Mouse (Mus musculus) gastrocnemius, postnatal 25 days (tissue): Measurements from ENCODE around the gene Abl2. TPM values are rescaled to one million over a fixed set of nuclear protein-coding genes. Genes with fewer than 3 reads are reported as not detected.

ENCODE experiments used
- DNase-seq: peaks from one replicate; pipeline ENCODE4 v3.0.0; 2022
- total RNA-seq, 2 experiments: library from RNA; stranded (reverse); gene quantifications; 1 replicate in 1 of 2; 2 replicates in 1 of 2; pipeline ENCODE4 v1.2.3; 2021

Abl2 gene
- total RNA-seq, 2 experiments from 2014 or later = 15.6 to 17.3 TPM

DNA sequence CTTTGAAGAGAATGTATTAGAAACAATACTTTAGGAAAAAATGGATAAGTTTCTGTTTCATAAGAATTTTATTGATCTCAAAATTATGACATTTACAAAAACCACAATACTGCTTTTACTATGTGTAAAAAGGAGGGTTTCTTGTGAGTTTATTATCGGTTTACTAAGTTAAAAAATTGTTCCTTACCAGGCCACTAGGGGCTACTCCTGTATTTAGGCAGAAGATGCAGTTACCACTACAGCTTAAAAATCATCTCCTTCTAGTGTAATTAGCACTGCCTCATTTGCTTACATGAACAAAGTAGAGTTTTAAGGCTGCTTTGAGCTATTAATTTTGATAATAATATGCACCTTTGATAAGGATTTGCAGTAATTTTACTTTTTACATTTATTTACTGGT, 25.6 kb downstream of the Abl2 start:
- no peak for DNase-seq

- DNase-seq = no peak
These were observed 26.9 kb downstream of the Abl2 start for GRCm38 (mm10) chr1:156585512-156585911.

DNA sequence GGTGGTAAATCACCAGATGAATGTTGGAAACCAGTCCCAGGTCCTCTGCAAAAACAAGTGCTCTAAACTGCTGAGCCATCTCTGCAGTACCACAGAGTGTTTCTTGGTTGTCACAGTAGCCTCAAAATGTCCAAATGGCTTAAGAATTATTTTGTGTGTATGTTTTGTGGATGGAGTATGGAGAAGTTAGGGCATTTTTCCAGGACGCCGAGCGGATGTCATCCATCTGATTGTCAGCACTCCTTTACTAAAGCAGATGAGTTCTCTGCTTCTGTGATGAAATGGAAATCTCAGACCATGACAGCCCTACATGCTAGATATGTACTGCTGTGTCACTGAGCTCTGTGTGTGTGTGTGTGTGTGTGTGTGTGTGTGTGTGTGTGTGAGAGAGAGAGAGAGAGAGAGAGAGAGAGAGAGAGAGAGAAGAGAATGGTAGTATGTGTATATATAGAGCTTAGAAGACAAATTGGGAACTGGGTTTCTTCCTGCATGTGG, 31.3 kb downstream of the Abl2 start:
- no peak for DNase-seq

GRCm38 (mm10) chr1:156590357-156590756, 31.8 kb downstream of the Abl2 start:
- no peak for DNase-seq

DNA sequence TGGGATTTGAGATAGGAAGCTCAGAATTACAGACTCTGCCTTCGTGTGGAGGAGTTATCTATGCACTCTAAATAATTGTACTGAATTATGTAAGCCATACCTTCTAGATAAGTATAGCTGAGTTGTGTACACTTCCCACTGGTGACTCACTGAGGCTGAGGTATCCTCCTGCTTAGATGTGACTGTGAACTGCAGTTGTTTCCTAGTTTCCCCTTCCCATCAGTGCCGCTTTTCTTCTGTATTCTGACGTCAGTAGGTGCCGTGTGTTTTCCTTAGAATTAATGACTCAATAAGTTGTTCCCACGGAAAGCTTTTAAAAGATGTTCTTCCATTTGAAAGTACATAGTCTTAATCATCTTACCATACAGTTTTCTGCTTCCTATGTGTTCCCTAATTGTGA, 34.7 kb downstream of the Abl2 start:
- no peak for DNase-seq

- DNase-seq = no peak
These were observed 38.5 kb downstream of the Abl2 start for GRCm38 (mm10) chr1:156597089-156597488.

DNA sequence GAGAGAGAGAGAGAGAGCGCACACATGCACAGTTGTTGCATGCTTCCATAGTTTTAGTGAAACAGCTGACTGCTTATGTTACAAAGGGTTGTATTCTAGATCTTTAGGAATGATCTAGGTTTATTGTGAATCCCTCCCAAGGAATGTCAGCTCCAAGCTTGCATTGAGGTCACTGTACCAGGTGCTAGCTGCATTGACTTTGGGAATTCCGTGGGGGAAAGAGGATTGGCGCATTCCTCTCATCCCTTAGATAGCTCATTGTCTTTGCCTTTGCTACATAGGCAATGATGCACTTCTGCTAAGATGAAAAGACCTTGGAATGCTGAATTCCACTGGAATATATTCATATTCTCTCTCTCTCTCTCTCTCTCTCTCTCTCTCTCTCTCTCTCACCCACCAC, 44.0 kb downstream of the Abl2 start:
- no peak for DNase-seq

DNA sequence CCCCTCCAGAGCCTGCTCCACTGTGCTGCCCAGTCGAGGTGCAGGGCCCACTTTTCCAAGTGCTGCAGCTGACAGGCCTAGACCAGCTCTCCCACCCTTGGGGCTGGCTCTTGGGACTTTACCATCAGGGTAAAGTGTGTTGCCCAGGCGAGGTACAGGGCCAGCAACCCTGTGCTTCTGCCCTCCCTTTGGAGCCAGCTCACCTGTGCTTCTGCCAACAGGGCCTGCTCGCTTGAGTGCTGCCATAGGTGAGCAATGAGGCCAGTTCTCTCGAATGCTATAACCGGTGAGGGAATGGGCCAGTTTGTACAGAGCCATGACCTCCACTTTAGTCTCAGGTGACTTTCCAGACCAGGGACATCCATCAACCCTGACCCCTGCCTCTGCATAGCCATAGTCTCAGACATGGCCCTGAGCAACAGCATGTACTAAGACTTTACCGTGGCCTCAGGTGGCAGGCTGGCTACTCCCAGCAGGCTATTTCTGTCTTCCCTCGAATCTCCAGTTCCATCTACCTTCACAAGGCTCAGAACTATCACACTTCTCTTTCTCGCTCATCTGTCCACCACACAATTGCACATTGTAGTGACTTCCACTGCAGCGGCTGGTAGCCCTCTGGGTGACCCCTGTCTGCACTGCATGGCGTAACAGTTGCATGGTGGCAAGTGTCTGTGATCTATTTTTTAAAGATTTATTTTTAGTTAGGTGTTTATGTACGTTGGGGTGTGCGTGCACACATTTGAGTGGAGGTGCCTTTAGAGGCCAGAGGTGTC, 46.7 kb downstream of the Abl2 start:
- DNase-seq = peak; percentile 15

GRCm38 (mm10) chr1:156605940-156606339, 47.4 kb downstream of the Abl2 start:
- no peak for DNase-seq

DNA sequence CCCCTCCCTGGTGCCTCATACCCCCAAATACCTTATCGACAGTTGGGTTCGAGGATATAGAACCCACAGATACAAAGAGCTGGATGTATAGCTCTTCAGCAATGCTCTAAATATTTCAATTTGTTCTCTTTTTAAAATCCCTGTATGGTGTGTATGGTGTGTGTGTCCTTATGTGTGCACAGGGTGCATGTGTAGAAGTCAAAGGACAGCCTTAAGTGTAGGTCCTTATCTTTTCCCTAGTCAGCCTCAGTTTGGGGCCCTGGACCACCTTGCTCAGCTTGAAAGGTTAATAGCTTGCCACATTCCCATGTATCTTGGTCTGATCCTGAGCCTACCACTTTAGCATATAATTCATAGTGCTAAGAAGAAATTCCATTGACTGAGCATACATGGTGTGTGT, 49.9 kb downstream of the Abl2 start:
- DNase-seq = no peak

- DNase-seq = no peak
These were observed 51.7 kb downstream of the Abl2 start for GRCm38 (mm10) chr1:156610257-156610656.

DNA sequence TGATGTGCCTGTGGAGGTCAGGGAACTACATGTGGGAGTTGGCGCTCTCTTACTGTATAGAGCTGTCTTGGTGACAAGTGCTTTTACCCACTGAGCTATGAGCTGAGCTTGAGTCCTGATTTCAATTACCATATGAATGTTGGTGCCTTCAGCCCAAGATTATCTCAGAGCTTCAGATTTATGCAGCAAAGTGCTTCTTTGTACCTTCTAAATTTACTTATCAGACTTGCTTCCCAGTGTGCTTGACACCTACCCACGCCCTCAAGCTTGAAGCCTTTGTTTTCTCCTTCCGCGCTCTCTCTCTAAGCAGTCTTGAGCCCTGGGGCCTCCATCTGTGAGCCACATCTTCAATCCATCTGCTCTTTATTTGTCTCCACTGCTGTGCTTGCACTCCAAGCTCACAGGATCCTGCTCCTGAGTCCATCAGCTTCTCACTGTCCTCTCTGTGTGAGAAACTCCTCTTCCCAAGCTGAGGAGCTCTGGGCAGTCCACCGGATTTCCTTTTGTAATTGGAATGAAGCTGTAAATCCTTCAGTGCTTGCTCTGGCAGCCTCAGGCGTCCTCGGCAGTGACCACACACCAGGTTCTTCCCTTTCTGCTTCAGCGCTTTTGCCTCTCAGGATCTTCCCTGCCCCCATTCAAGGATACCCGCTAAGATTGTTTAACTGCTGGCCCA, 55.4 kb downstream of the Abl2 start:
- DNase-seq = no peak

- no peak for DNase-seq
These were observed 56.1 kb downstream of the Abl2 start for GRCm38 (mm10) chr1:156614710-156615109.

GRCm38 (mm10) chr1:156615381-156616133, 57.0 kb downstream of the Abl2 start:
- DNase-seq = peak; percentile 80

DNA sequence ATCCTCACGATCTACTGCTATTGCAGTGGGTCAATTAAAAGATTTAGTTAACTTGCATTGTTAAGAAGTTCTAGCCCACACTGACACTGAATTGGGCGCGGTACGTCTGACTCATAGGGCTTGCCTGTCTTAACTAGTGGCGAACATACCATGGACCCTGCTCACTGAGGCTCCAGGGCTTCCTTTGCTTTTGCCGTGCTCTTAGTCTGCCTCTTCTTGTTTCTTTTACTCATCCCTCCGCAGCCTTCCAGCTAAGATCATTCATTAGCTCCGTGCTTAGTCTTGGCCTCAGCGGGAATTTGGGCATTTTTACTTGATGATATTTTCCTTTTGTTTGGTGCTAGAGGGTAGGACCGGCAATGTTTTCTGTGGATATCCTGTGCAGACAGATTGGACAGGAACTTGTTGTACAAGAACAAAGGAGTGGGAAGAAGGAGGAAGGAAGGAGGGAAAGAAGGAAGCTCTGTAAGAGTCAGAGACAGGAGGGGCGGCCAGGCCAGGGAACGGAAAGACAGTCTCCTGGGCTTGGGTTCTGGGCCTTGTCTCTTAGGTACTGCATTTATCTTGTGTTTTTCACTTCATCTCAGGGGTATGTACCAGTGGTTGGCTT, 58.5 kb downstream of the Abl2 start:
- no peak for DNase-seq

DNA sequence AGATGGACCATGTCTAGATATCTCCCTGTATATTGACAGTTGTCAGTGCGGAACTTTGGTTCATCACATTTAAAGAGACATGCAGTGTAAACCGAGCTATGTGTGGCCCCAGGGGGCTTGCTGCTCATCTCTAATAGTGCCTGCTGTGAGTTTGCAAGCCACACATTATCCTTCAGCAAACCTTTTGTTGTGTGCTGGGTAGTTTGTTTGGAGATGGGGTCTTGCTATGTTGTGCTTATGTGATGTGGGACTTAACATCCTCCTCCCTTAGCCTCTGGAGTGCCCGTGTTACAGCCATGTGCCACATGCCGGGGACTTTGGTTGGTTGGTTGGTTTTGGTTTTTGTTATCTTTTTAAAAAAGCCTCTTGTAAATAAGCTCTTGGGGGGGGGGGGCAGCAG, 59.2 kb downstream of the Abl2 start:
- DNase-seq = no peak

DNA sequence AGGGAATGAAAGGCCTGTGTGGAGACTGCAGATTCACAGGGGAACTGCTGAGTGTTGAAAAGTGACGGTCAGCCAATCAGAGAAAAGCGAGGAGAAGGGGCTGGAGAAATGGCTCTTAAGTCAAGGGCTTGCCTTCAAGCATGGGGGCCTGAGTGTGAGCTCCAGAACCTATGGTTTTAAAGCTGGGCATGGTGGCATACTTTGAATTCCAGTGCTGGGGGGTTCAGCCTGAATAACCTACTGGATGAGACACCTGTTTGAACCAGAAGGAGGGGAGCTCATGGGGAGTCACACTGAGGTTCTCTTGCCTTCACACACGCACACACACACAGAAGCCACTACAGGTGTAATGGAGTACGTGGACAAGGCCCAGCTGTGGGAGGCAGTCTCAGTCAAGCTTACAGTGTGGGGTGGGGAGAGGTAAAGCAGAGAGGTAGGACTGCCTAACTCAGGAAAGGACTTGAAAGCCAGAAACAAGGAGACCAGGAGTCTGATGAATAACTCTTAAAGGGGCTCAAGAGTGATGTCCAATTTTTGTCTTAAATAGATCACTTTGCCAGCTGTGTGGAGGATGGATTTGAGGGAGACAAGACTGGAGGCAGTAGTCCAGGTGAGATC, 61.8 kb downstream of the Abl2 start:
- no peak for DNase-seq

GRCm38 (mm10) chr1:156620951-156621350, 62.4 kb downstream of the Abl2 start:
- DNase-seq = no peak

GRCm38 (mm10) chr1:156624231-156624630, 65.6 kb downstream of the Abl2 start:
- DNase-seq = no peak

- no peak for DNase-seq
These were observed 68.1 kb downstream of the Abl2 start for GRCm38 (mm10) chr1:156626729-156627128.

DNA sequence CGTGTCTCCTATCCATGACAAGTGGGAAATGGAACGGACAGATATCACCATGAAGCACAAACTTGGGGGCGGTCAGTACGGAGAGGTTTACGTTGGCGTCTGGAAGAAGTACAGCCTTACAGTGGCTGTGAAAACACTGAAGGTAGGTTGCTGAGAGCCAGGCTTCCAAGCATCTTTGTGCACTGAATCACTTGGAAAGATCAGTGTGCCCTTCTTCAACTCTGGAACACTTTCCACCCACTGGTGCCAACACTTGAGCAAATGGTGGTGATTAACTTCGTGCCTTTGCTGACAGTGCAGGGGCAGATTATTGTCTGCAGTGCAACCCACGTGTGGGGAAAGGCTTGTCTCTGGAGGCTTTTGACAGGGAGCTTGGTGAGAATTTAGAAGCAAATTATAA, 71.4 kb downstream of the Abl2 start:
- no peak for DNase-seq

DNA sequence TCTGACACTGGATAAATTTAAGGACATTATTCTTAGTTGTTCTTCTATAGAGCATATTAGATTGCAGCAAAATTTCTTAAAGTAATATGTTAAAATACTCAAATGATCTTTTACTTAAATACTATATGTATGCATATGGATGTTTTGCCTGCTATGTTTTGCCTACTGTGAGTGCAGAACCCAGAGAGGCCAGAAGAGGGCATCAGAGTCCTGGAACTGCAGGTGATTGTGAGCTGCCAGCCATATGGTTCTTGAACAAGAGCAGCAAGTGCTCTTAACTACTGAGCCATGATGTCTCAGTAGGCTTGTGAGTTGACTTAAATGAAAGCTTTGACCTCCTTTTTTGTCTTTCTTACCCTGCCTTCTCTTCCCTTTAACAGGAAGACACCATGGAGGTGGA, 72.4 kb downstream of the Abl2 start:
- no peak for DNase-seq
